16 mouse cellular contexts compared by ENCODE assay signal in genomic region chrX:48106226-48106625, GRCm38 (mm10). TPM values are rescaled to one million over a fixed set of nuclear protein-coding genes. Genes with fewer than 3 reads are reported as not detected.
A peak's percentile ranks its signal among the peaks of the same experiment; 100 is the strongest.
DNase-seq lines count a peak whose midpoint lies in the region; ATAC-seq and TF ChIP-seq lines count a peak whose summit lies in the region.
"Had no signal": no experiment of that assay in that cellular context is flagged by ENCODE, and none has a peak within 500 bp of the region (broad histone marks: within the 10 kb centered on the region; RNA-seq: fewer than 3 reads in every experiment).

No protein-coding gene starts in this region.

- no peaks in the 10 kb centered on the region for H3K36me3 ChIP-seq in kidney, embryonic 16.5 days (ENCODE audit: insufficient read depth, low read length)
- no peaks in the 10 kb centered on the region for H3K36me3 ChIP-seq in MEL (ENCODE audit: control insufficient read depth in 1 of 2, insufficient read depth in 2 of 2, low read length in 2 of 2)
- H3K36me3 ChIP-seq: G1E; heart, embryonic 15.5 days had no signal

- H3K4me1 ChIP-seq in kidney, embryonic 16.5 days (ENCODE audit: insufficient read depth, low read length): no peaks in the 10 kb centered on the region
- H3K4me1 ChIP-seq in MEL (ENCODE audit: control insufficient read depth in 1 of 2, insufficient read depth in 2 of 2, low read length in 2 of 2): no peaks in the 10 kb centered on the region
- H3K4me1 ChIP-seq: forebrain, embryonic 13.5 days; heart, embryonic 15.5 days had no signal

- no peak for TF ChIP-seq RAD21 in MEL (IDR thresholded peaks at IDR 0.05; ENCODE audit: low read depth, low read length)

- no peak overlapping the region for H3K9ac ChIP-seq in kidney, embryonic 16.5 days (replicated peaks; ENCODE audit: low read length)
- no peak overlapping the region for H3K9ac ChIP-seq in MEL (ENCODE audit: control insufficient read depth, low read depth, low read length, poor library complexity, severe bottlenecking)
- H3K9ac ChIP-seq: forebrain, embryonic 13.5 days; heart, embryonic 15.5 days had no signal

- no peak overlapping the region for H3K4me3 ChIP-seq in kidney, embryonic 16.5 days (ENCODE audit: low read length)
- no peak overlapping the region for H3K4me3 ChIP-seq in MEL (ENCODE audit: control insufficient read depth in 1 of 2, insufficient read depth in 1 of 2, low read depth in 2 of 2, low read length in 2 of 2)
- H3K4me3 ChIP-seq: forebrain, embryonic 13.5 days; heart, embryonic 15.5 days; megakaryocyte, embryonic 14.5 days; myocyte had no signal

- no peak for ATAC-seq in kidney, embryonic 16.5 days (ENCODE audit: low FRiP score, low TSS enrichment)
- peak; percentile 61; the same call in 1 of the 2 replicates for ATAC-seq in monocyte, adult 5-6 weeks (replicated peaks; ENCODE audit: insufficient number of reproducible peaks, low FRiP score, low TSS enrichment, poor library complexity, severe bottlenecking)
- ATAC-seq: forebrain, embryonic 13.5 days; inflammation-experienced regulatory T-cells, adult 6 months had no signal

- TF ChIP-seq POLR2A in MEL (IDR thresholded peaks at IDR 0.05; ENCODE audit: control insufficient read depth in 1 of 2, insufficient read depth in 1 of 2, low read depth in 1 of 2, low read length in 2 of 2, poor library complexity in 1 of 2): no peak

- TF ChIP-seq EP300 in MEL (IDR thresholded peaks at IDR 0.05; ENCODE audit: low read depth in 1 of 2, low read length in 2 of 2): no peak

- no peaks in the 10 kb centered on the region for H3K27me3 ChIP-seq in kidney, embryonic 16.5 days (ENCODE audit: insufficient read depth, low read length)
- no peaks in the 10 kb centered on the region for H3K27me3 ChIP-seq in MEL (ENCODE audit: control insufficient read depth in 1 of 2, insufficient read depth in 2 of 2, low read length in 2 of 2)
- H3K27me3 ChIP-seq: forebrain, embryonic 13.5 days; heart, embryonic 15.5 days had no signal

- H3K27ac ChIP-seq in kidney, embryonic 16.5 days (ENCODE audit: low read length): no peak overlapping the region
- no peak overlapping the region for H3K27ac ChIP-seq in MEL (ENCODE audit: control insufficient read depth, low read depth, low read length)
- H3K27ac ChIP-seq: forebrain, embryonic 13.5 days; heart, embryonic 15.5 days had no signal

- no peaks in the 10 kb centered on the region for H3K79me2 ChIP-seq in MEL (ENCODE audit: control insufficient read depth, insufficient read depth, low read length, poor library complexity)

- WGBS in kidney, embryonic 16.5 days: 67% methylated on average over 3 of the region's 3 CpGs

- H3K4me2 ChIP-seq in kidney, embryonic 16.5 days (replicated peaks; ENCODE audit: low read depth, low read length): no peak overlapping the region
- H3K4me2 ChIP-seq: forebrain, embryonic 13.5 days; heart, embryonic 15.5 days had no signal

- intact Hi-C loops in left cerebral cortex, postnatal 36 days (cut with DNase I): no loop called here

- no peaks in the 10 kb centered on the region for H3K9me3 ChIP-seq in kidney, embryonic 16.5 days (ENCODE audit: low read length)
- no peaks in the 10 kb centered on the region for H3K9me3 ChIP-seq in MEL (replicated peaks; ENCODE audit: insufficient read depth, low read length)
- H3K9me3 ChIP-seq: forebrain, embryonic 13.5 days; G1E; heart, embryonic 15.5 days; megakaryocyte, embryonic 14.5 days had no signal

- no peak for TF ChIP-seq CTCF in MEL (IDR thresholded peaks at IDR 0.05 in 2 of 3, conservative IDR thresholded peaks at IDR 0.05 in 1 of 3; ENCODE audit: control insufficient read depth in 1 of 3, insufficient read depth in 1 of 3, low read depth in 2 of 3, low read length in 3 of 3, poor library complexity in 1 of 3, severe bottlenecking in 1 of 3)

- DNase-seq in kidney, adult 18-20 months: peak; percentile 31
- peak; percentile 40 for DNase-seq in MEL (ENCODE audit: low read depth, low spot score)
- peak; percentile 43 for DNase-seq in heart, adult 8-10 months (ENCODE audit: low spot score)
- no peak for DNase-seq in frontal cortex, adult 2 months (ENCODE audit: extremely low spot score in 1 of 2, low spot score in 1 of 2)
- DNase-seq in left cerebral cortex, postnatal 36 days (ENCODE audit: low spot score in 2 of 2): no peak
- DNase-seq: cerebellum, adult 2 months; liver; thymus, postnatal 36 days had no signal

TF ChIP-seq in MEL, 35 proteins besides CTCF, POLR2A, EP300 and RAD21:
- TF ChIP-seq ZNF384 (IDR thresholded peaks at IDR 0.05; ENCODE audit: low read depth, low read length): no peak
- TF ChIP-seq GABPA (IDR thresholded peaks at IDR 0.05; ENCODE audit: low read depth, low read length): no peak
- TF ChIP-seq BHLHE40 (IDR thresholded peaks at IDR 0.05; ENCODE audit: borderline replicate concordance, low read depth, low read length): no peak
- no peak for TF ChIP-seq USF2 (IDR thresholded peaks at IDR 0.05; ENCODE audit: borderline replicate concordance in 1 of 2, insufficient read depth in 1 of 2, low read depth in 1 of 2, low read length in 2 of 2)
- no peak for TF ChIP-seq E2F4 (IDR thresholded peaks at IDR 0.05; ENCODE audit: borderline replicate concordance, low read depth, low read length)
- no peak for TF ChIP-seq SMC3 (IDR thresholded peaks at IDR 0.05; ENCODE audit: low read depth, low read length)
- no peak for TF ChIP-seq KAT2A (conservative IDR thresholded peaks at IDR 0.05; ENCODE audit: low read depth, low read length)
- TF ChIP-seq JUND (IDR thresholded peaks at IDR 0.05; ENCODE audit: low read depth, low read length): no peak
- TF ChIP-seq MEF2A (IDR thresholded peaks at IDR 0.05; ENCODE audit: extremely low read depth, insufficient replicate concordance, low read depth, low read length, poor library complexity, severe bottlenecking): no peak
- TF ChIP-seq HCFC1 (IDR thresholded peaks at IDR 0.05; ENCODE audit: low read depth, low read length): no peak
TF ChIP-seq in MEL: peak in this region for 0.

RNA-seq across cellular contexts. Expression of gene Xpnpep2, which starts 2.3 kb away (rescaled TPM):
- polyA plus RNA-seq in kidney, embryonic 16.5 days (2015; fragmentation: Nextera tagmentation; extraction: Ambion mirVana): 7.8 and 8.3 TPM in 2 replicates
- 0.31 and 0.62 TPM in 2 replicates for total RNA-seq in MEL (2012; rRNA removed)
- 1 to 10 TPM in 1 of 2 experiments, not detected in 1; 1.9 TPM for polyA plus RNA-seq in MEL (2012; ENCODE audit: insufficient read depth in 1 of 2, insufficient read length in 2 of 2, low read depth in 1 of 2, low replicate concordance in 2 of 2, missing spikeins in 1 of 2)
- 1 to 10 TPM; 1.6 to 4.1 (median 2.6) TPM for total RNA-seq in heart, adult 8-10 months (2022)
- total RNA-seq in monocyte, adult 5-6 weeks (2017): not detected in 3 replicates
- 0.14 and 0.21 TPM in 2 replicates for polyA plus RNA-seq in frontal cortex, adult 2 months (2012; rRNA removed)
- under 1 TPM; 0.15 to 0.16 TPM for total RNA-seq in left cerebral cortex, postnatal 36 days (2021)

RNA-seq across cellular contexts. Expression of gene Sash3, which starts 40.0 kb away (rescaled TPM):
- 1.7 and 2.0 TPM in 2 replicates for polyA plus RNA-seq in kidney, embryonic 16.5 days (2015; fragmentation: Nextera tagmentation; extraction: Ambion mirVana)
- total RNA-seq in MEL (2012; rRNA removed): 0.31 and 0.56 TPM in 2 replicates
- 1 to 10 TPM in 1 of 2 experiments, not detected in 1; 1.2 TPM for polyA plus RNA-seq in MEL (2012; ENCODE audit: insufficient read depth in 1 of 2, insufficient read length in 2 of 2, low read depth in 1 of 2, low replicate concordance in 2 of 2, missing spikeins in 1 of 2)
- total RNA-seq in heart, adult 8-10 months (2022): 1 to 10 TPM in 1 of 4 experiments, under 1 TPM in 3; 0.41 to 1.8 (median 0.76) TPM
- 193 to 270 TPM (median 209 TPM) in 3 replicates for total RNA-seq in monocyte, adult 5-6 weeks (2017)
- 1.7 and 1.8 TPM in 2 replicates for polyA plus RNA-seq in frontal cortex, adult 2 months (2012; rRNA removed)
- total RNA-seq in left cerebral cortex, postnatal 36 days (2021): 1 to 10 TPM; 1.2 to 1.5 TPM
- polyA plus RNA-seq: myocyte had no signal

Comparison
In these comparisons a context has a peak if more than half of its experiments do, and no peak if none do; other contexts are left out.
1. DNase-seq: peak in kidney, adult 18-20 months (single experiment), MEL (single experiment) and heart, adult 8-10 months (single experiment); none in frontal cortex, adult 2 months (0 of 2) and left cerebral cortex, postnatal 36 days (0 of 2).
2. RNA of gene Sash3, which starts 40.0 kb away (total RNA-seq): 193 to 270 TPM in monocyte, adult 5-6 weeks; 1.2 to 1.5 TPM in left cerebral cortex, postnatal 36 days, 0.41 to 1.8 TPM in heart, adult 8-10 months and 0.31 to 0.56 TPM in MEL; every median in the first group is over 10 times any median in the second.